Mouse (Mus musculus) hindbrain, embryonic 13.5 days (tissue): Measurements from ENCODE around the gene Tnrc18. TPM values are rescaled to one million over a fixed set of nuclear protein-coding genes. Genes with fewer than 3 reads are reported as not detected.

ENCODE experiments used
- ATAC-seq: fragments of 200-750 bp; cut with Nextera tagmentation; 2 replicates; pipeline ENCODE4 v1.8.0; 2017; ENCODE audit warnings: moderate TSS enrichment; ENCODE audit not compliant: low FRiP score
- H3K27ac ChIP-seq: fragments of 300-500 bp; sonication (generic); 2 replicates; pipeline ENCODE4 v1.5.1; 2015; ENCODE audit warnings: inconsistent platforms, mild to moderate bottlenecking, moderate library complexity
- H3K27me3 ChIP-seq: fragments of 300-500 bp; sonication (generic); 2 replicates; pipeline ENCODE4 v1.6.1; 2015; ENCODE audit warnings: mild to moderate bottlenecking, inconsistent platforms
- H3K36me3 ChIP-seq: fragments of 300-500 bp; sonication (generic); 2 replicates; pipeline ENCODE4 v1.6.1; 2015; ENCODE audit warnings: mild to moderate bottlenecking, inconsistent platforms
- H3K4me1 ChIP-seq: fragments of 300-500 bp; sonication (generic); replicated peaks from 2 replicates; pipeline ENCODE4 v1.6.1; 2015; ENCODE audit warnings: inconsistent platforms
- H3K4me2 ChIP-seq: fragments of 300-500 bp; sonication (generic); 2 replicates; pipeline ENCODE4 v1.6.1; 2015; ENCODE audit warnings: inconsistent platforms, mild to moderate bottlenecking, moderate library complexity
- H3K4me3 ChIP-seq: fragments of 300-500 bp; sonication (generic); 2 replicates; pipeline ENCODE4 v1.5.1; 2015; ENCODE audit warnings: mild to moderate bottlenecking, inconsistent platforms
- H3K9ac ChIP-seq: fragments of 300-500 bp; sonication (generic); 2 replicates; pipeline ENCODE4 v1.6.1; 2015; ENCODE audit warnings: mild to moderate bottlenecking, inconsistent platforms
- H3K9me3 ChIP-seq: fragments of 300-500 bp; sonication (generic); 2 replicates; pipeline ENCODE4 v1.6.1; 2016; ENCODE audit warnings: inconsistent platforms
- WGBS: fragments of 180-500 bp; shearing (Covaris S2); methylation state at CpG from one replicate; pipeline ENCODE4 v1.1.7; 2015; 5-methylcytosine and 5-hydroxymethylcytosine counted together
- polyA plus RNA-seq: library from polyadenylated mRNA; unstranded; fragments of >200 nt; fragmentation: Nextera tagmentation; extraction: Ambion mirVana; gene quantifications from 2 replicates; pipeline ENCODE4 v1.2.1, GENCODE M21; 2015

Gene Tnrc18
- polyA plus RNA-seq, 1 experiment from 2014 or later = 35.8 TPM

DNA sequence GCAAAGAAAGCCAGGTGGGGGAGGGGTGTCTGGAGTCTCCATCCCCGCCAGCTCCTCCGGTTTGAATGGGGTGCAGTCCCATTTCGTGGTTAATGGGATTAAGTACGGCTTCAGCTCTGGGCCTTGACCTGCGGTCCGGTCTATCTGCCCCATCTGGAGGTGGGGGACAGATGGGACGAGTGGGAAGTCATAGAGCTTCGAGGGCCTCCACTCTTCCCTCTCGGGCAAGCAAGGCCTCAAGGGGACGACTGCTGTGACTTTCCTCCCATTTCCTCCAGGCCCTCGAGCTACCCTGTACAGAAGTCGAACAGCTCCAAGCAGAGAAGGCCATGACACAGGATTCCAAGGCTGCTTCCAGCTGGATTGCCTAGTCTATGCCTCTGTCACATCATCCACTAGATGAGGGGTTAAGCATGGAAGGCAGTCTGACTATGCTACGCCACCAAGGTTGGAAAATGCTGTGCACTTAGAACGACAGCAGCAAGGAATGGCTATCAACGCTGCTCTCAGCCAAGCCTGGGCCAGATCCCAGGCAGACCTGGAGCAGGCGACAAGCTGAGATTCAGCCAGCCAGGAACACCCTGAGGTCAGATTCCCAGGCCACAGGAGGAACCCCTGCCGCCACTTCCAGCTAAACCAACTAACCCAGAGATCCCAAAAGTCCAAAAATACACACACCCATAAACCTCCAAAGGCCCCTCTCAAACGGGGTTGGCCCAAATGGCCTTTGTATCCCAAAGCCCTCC, 4.3 kb downstream of the Tnrc18 start:
- peak overlapping the region; percentile 92 for H3K4me2 ChIP-seq
- H3K9me3 ChIP-seq = no peaks in the 10 kb centered on the region
- H3K9ac ChIP-seq = peak overlapping the region; percentile 100
- 2% methylated on average over 18 of the region's 18 CpGs for WGBS
- H3K27ac ChIP-seq = peak overlapping the region; percentile 100
- no peak for ATAC-seq
- peaks cover 24% of the 10 kb centered on the region for H3K36me3 ChIP-seq
- H3K4me1 ChIP-seq = peaks cover 47% of the 10 kb centered on the region
- no peaks in the 10 kb centered on the region for H3K27me3 ChIP-seq
- H3K4me3 ChIP-seq = peak overlapping the region; percentile 99

DNA sequence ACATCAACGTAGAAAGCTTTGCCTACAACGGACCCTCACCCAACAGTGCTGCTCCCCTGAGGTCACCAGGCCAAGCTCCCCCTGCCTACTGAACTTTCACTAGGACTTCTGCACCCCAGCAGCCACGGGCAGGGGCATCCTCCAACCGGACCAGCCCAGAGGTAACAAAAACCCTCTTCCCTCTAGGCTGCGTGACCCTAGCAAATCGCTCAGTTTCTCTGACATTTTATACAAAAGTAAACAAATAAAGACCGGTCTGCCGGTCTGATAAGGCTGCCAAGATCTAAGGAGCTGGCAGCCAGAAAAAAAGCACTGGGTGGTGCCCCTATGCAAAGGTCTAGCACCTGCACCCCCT, 4.9 kb downstream of the Tnrc18 start:
- no peaks in the 10 kb centered on the region for H3K9me3 ChIP-seq
- no peaks in the 10 kb centered on the region for H3K27me3 ChIP-seq
- peak overlapping the region; percentile 92 for H3K4me2 ChIP-seq
- H3K36me3 ChIP-seq = peaks cover 29% of the 10 kb centered on the region
- peak overlapping the region; percentile 99 for H3K4me3 ChIP-seq
- ATAC-seq = no peak
- H3K9ac ChIP-seq = peak overlapping the region; percentile 100
- peaks cover 52% of the 10 kb centered on the region for H3K4me1 ChIP-seq
- 2% methylated on average over 8 of the region's 8 CpGs for WGBS
- H3K27ac ChIP-seq = peak overlapping the region; percentile 100

DNA sequence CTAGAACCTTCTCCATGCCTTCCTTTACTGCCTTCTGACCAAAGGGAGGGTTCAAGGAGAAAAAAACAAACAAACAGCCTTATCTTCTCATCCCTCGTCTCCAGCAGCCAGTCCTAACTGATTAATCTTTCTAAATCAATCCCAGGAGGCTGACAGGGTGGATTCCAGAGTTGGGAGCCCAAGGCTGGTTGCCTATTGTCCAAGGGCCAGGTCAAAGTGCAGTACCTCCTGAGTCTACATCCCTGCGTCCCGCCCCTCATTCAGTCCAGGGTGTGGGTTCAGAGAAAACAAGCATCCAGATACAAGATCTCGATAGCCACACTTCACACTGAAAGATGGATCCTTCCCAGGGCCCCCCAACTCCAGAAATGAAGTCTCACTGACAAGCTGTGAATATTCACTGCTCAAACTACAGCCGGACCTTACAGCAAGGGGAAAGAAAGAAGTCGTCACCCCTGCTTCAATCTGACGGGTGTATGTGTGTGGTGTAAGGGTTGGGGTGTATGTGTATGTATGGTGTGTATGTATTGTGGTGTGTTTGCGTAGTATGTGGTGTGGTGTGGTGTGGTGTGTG, 5.5 kb downstream of the Tnrc18 start:
- peak overlapping the region; percentile 100 for H3K27ac ChIP-seq
- ATAC-seq = no peak
- peaks cover 35% of the 10 kb centered on the region for H3K36me3 ChIP-seq
- 25% methylated on average over 8 of the region's 8 CpGs for WGBS
- H3K4me2 ChIP-seq = peak overlapping the region; percentile 92
- peaks cover 56% of the 10 kb centered on the region for H3K4me1 ChIP-seq
- H3K9ac ChIP-seq = peak overlapping the region; percentile 100
- peak overlapping the region; percentile 99 for H3K4me3 ChIP-seq
- no peaks in the 10 kb centered on the region for H3K9me3 ChIP-seq
- no peaks in the 10 kb centered on the region for H3K27me3 ChIP-seq

DNA sequence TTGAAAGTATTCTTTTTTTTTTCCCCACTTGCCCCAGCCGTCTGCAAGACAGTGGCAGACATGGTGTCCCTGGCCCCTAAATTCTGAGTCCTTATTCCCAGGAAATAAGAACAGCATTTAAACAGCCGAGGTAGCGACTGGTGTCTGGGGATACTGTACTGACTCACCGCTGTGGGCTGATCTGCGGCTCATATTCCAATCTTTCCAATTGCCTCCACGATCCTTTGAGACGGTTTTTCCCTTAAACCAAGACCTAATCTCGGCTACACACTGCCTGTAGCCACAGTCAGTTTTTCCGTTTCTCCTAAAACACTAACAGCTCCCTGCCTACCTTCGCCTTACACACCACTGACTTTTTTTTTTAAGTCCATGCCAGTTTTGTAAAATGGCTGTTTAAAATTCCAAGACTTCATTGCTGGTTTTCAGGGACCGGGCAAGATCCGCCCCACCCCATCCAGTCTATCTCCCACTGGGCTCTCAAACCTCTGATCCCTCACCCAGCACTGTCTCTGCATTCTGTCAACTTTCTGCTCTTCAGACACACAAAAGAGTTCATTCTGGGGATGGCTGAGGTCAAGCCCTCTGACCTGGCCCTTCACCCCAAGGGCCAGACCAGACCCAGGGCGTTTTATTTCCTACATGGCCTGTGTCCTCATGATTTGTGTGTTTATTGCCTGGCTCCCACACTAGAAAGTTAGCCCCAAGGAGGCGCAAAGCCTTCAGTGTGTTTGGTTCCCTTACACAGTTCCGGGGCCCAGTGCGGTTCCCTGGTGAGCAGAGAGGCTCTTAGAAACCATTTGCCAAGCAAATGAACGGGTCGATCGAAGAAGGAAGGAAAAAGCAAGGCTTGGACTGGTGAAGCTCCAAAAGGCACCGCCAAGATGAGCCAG, 6.5 kb downstream of the Tnrc18 start:
- WGBS = 13% methylated on average over 20 of the region's 20 CpGs

DNA sequence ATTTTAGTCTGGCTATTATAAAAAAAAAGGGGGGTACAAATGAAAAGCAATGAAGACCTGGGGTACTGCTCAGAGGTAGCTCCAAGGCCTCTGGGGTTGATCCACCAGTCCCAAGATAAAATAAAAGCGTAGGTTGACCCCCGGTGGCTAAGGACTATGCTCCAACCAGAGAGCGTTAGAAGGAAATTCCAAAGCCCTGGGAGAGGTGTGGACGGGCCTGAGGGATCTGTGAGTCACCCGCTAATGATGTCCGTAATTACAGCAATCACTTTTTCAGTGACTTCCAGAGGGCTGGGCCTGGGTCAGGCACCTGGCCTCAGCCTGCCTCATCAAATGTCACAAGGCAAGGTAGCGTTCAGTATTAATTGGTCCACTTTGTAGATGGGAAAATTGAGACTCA, 9.8 kb downstream of the Tnrc18 start:
- Histone ChIP-seq H3K27me3 (no peaks in the 10 kb centered on the region), H3K9ac (no peak overlapping the region), H3K9me3 (no peaks in the 10 kb centered on the region), H3K4me2 (no peak overlapping the region), H3K27ac (no peak overlapping the region), H3K4me1 (peaks cover 87% of the 10 kb centered on the region), H3K4me3 (no peak overlapping the region), H3K36me3 (peaks cover 44% of the 10 kb centered on the region)
- 86% methylated on average over 7 of the region's 7 CpGs for WGBS
- ATAC-seq = no peak

More for the DNA sequence above, 6.5 kb downstream of the Tnrc18 start:
- H3K4me1 ChIP-seq = peaks cover 65% of the 10 kb centered on the region
- H3K36me3 ChIP-seq = peaks cover 41% of the 10 kb centered on the region
- peak overlapping the region; percentile 100 for H3K27ac ChIP-seq
- ATAC-seq = no peak
- peak overlapping the region; percentile 92 for H3K4me2 ChIP-seq
- H3K9ac ChIP-seq = peak overlapping the region; percentile 100
- H3K9me3 ChIP-seq = no peaks in the 10 kb centered on the region
- H3K27me3 ChIP-seq = no peaks in the 10 kb centered on the region
- H3K4me3 ChIP-seq = peak overlapping the region; percentile 99

DNA sequence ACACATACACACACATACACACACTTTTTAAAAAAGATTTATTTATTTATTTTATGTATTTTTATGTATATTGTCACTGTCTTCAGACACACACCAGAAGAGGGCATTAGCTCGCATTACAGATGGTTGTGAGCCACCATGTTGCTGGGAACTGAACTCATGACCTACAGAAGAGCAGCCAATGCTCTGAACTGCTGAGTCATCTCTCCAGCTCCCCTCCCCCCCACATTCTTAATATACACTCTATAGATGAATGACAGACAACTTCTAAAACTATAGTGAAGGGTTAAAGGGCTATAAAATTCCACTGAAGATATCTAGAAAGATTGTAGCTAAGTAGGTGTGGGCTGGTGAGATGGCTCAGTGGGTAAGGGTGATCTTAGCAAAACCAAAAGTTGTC, 13.7 kb downstream of the Tnrc18 start:
- no peak for ATAC-seq
- Histone ChIP-seq H3K9ac (no peak overlapping the region), H3K4me1 (peaks cover 88% of the 10 kb centered on the region), H3K27ac (no peak overlapping the region), H3K4me2 (no peak overlapping the region), H3K27me3 (no peaks in the 10 kb centered on the region), H3K4me3 (no peak overlapping the region), H3K36me3 (peaks cover 26% of the 10 kb centered on the region), H3K9me3 (no peaks in the 10 kb centered on the region)
- 91% methylated on average over 1 of the region's 1 CpGs for WGBS

DNA sequence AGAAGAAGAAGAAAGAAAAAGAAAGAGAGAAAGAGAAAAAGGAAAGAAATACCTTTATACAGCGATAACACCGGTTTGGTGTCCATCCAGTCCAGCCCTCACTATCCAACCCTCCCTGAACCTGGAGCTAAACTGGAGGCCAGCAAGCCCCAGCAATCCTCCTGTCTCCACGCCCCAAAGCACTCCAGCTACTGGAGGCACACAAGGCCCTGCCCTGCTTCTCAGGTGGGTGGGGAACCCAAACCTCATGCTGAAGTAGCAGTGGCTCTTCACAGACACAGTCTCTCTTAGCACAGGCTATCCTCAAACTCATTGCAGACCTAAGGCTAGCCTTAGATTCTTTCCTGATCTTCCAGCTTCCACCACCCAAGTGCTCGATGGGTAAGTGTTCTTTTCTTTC, 14.6 kb downstream of the Tnrc18 start:
- Histone ChIP-seq H3K4me2 (no peak overlapping the region), H3K4me3 (no peak overlapping the region), H3K36me3 (peaks cover 21% of the 10 kb centered on the region), H3K27me3 (no peaks in the 10 kb centered on the region), H3K9ac (peak overlapping the region; percentile 53; the same call in 1 of the 2 replicates), H3K27ac (no peak overlapping the region), H3K9me3 (no peaks in the 10 kb centered on the region), H3K4me1 (peaks cover 94% of the 10 kb centered on the region)
- WGBS = 75% methylated on average over 4 of the region's 4 CpGs
- no peak for ATAC-seq

DNA sequence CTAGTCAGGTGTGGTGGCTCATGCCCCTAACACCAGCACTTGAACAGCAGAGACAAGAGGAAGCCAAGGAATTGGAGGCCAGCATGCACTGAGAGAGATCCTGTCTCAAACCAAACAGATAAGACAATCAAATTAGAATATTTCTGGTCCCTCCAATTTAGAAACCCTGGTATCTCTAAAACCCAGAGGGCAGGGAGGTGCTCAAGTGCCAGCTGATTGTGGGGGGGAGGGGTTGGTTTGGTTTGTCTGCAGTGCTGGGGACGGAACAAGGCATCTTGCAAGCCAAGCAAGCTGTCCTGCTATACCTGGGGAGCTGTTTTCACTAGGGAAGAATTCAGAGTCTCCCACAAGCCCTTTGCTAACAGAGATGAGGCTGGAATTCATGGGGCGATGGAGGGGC, 15.5 kb downstream of the Tnrc18 start:
- Histone ChIP-seq H3K9ac (peak overlapping the region; percentile 67), H3K27ac (peak overlapping the region; percentile 10; the same call in 1 of the 2 replicates), H3K36me3 (peaks cover 12% of the 10 kb centered on the region), H3K4me2 (no peak overlapping the region), H3K27me3 (no peaks in the 10 kb centered on the region), H3K4me3 (no peak overlapping the region), H3K4me1 (peaks cover 97% of the 10 kb centered on the region), H3K9me3 (no peaks in the 10 kb centered on the region)
- 51% methylated on average over 2 of the region's 2 CpGs for WGBS
- no peak for ATAC-seq

DNA sequence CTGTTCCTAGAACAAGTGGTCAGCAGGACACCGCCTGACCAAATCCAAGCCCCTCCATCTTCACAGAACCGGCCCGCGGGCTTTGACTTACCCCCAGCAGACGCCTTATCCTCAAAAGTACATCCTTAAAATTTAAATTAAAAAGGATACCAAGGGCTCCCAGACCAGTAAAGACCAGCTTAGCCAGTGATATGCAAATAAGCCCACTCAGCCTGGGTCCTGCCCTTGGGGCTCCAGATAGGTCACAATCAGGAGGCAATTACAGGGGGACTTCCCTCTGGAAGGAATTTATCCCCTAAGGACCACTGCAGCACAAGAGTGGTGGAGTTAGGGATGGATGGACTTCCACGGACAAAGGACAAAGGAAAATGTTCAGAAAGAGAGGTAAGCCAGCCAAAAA, 16.8 kb downstream of the Tnrc18 start:
- no peak for ATAC-seq
- no peak overlapping the region for H3K4me3 ChIP-seq
- H3K4me2 ChIP-seq = peak overlapping the region; percentile 22; the same call in 1 of the 2 replicates
- no peak overlapping the region for H3K27ac ChIP-seq
- no peaks in the 10 kb centered on the region for H3K9me3 ChIP-seq
- H3K4me1 ChIP-seq = peaks cover 95% of the 10 kb centered on the region
- H3K9ac ChIP-seq = no peak overlapping the region
- H3K36me3 ChIP-seq = peaks cover 12% of the 10 kb centered on the region
- H3K27me3 ChIP-seq = no peaks in the 10 kb centered on the region
- WGBS = 18% methylated on average over 6 of the region's 6 CpGs

DNA sequence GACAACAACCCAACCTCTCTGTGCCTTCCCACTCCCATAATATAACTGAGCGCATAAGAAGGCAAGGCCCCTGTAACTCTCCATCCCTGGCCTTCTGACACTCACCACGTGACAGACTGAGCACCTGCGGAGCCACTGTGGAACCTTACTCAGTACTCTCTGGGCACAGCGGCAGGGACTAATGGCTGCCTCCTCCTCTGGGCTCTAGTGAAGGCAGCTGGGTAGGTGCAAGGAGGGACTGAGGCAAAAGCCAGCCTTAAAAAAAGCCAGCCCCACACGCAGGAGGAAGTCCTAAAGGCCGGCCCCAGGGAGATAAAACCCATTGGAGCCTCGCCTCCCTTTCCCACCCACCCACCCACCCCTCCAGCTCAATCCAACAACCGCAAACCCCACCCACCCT, 17.3 kb downstream of the Tnrc18 start:
- 24% methylated on average over 8 of the region's 8 CpGs for WGBS
- H3K36me3 ChIP-seq = peaks cover 14% of the 10 kb centered on the region
- no peaks in the 10 kb centered on the region for H3K27me3 ChIP-seq
- peak; percentile 32; the same call in 1 of the 2 replicates for ATAC-seq
- H3K4me3 ChIP-seq = no peak overlapping the region
- H3K27ac ChIP-seq = peak overlapping the region; percentile 48; the same call in 1 of the 2 replicates
- H3K9ac ChIP-seq = no peak overlapping the region
- no peaks in the 10 kb centered on the region for H3K9me3 ChIP-seq
- peak overlapping the region; percentile 22; the same call in 1 of the 2 replicates for H3K4me2 ChIP-seq
- H3K4me1 ChIP-seq = peaks cover 95% of the 10 kb centered on the region

DNA sequence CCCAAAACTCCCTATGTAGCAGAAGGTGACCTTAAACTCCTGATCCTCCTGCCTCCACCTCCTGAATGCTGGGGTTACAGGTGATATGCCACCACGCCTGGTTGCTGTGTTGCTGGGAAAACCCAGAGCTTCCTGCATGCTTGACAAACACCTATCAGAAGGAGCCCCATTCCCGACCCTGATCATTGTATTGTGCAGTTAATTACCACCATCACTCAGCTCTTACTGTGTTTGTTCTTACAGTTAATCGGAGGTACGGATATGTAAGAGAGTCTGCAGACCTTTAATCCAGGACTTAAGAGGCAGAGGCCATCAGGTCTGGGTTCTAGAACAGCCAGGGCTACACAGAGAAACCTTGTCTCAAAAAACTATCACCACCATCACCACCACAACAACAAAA, 18.2 kb downstream of the Tnrc18 start:
- ATAC-seq = no peak
- no peak overlapping the region for H3K4me2 ChIP-seq
- peaks cover 16% of the 10 kb centered on the region for H3K36me3 ChIP-seq
- no peaks in the 10 kb centered on the region for H3K9me3 ChIP-seq
- no peak overlapping the region for H3K4me3 ChIP-seq
- H3K9ac ChIP-seq = no peak overlapping the region
- peaks cover 95% of the 10 kb centered on the region for H3K4me1 ChIP-seq
- whole genome bisulfite sequencing = 63% methylated on average over 4 of the region's 4 CpGs
- H3K27ac ChIP-seq = peak overlapping the region; percentile 35; the same call in 1 of the 2 replicates
- no peaks in the 10 kb centered on the region for H3K27me3 ChIP-seq

DNA sequence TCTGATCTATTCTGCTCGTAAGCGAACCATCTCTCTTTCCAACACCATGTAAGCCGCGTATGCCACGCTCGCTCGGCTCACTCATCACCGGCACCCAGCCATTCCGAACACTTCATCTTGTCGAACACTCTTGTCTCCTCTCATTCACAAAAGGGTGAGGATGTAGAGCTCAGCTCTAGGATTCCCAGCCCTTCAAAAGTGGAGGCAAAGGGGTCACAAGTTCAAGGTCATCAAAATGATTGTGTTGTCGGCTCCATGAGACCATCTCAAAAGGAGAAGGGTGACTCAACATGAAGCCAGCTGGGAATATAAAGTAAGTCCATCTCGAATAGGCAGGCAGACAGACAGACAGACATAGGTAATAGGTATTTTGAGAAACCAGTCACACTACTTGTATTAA, 19.3 kb downstream of the Tnrc18 start:
- H3K4me3 ChIP-seq = no peak overlapping the region
- H3K4me1 ChIP-seq = peaks cover 96% of the 10 kb centered on the region
- 82% methylated on average over 12 of the region's 12 CpGs for WGBS
- H3K4me2 ChIP-seq = no peak overlapping the region
- no peaks in the 10 kb centered on the region for H3K27me3 ChIP-seq
- no peak overlapping the region for H3K9ac ChIP-seq
- ATAC-seq = no peak
- H3K36me3 ChIP-seq = peaks cover 19% of the 10 kb centered on the region
- no peaks in the 10 kb centered on the region for H3K9me3 ChIP-seq
- 0 out of 2 replicates have a peak overlapping the region, but pooled peaks have one; percentile 19 for H3K27ac ChIP-seq
